In the genomic region with DNA sequence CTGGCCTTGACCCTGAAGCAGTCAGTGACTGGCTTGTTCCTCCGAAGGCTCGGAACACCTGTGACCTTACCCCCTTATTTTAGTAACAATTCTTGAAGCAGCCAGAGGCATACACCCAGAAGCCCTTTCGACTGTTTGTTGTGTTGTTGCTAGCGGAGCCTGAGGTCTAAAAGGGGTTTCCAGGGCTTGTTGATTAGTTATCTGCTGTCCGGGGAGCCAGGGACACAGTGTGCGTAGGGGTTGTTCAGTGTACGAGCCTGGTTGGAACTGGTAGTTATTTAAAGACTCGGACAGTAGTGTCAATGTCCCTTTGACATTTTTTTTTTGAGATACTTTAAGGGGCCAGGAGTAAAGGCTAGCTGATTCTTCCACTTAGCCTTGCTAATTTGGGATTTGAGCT, we compare ENCODE assay signal across 17 mouse cellular contexts.
A peak's percentile ranks its signal among the peaks of the same experiment; 100 is the strongest.
DNase-seq lines count a peak whose midpoint lies in the region; ATAC-seq lines count a peak whose summit lies in the region.
"Had no signal": no experiment of that assay in that cellular context is flagged by ENCODE, and none has a peak within 500 bp of the region (broad histone marks: within the 10 kb centered on the region; RNA-seq: fewer than 3 reads in every experiment).

No protein-coding gene starts in this region.

- H3K9ac ChIP-seq in heart, embryonic 12.5 days, result no peak overlapping the region
- H3K9ac ChIP-seq in forebrain, embryonic 16.5 days (replicated peaks; ENCODE audit: low read depth, low read length), result no peak overlapping the region
- H3K9ac ChIP-seq: embryonic facial prominence, embryonic 13.5 days; limb, embryonic 13.5 days had no signal

- no peak for ATAC-seq in heart, embryonic 12.5 days (ENCODE audit: insufficient number of reproducible peaks, low FRiP score)
- no peak for ATAC-seq in forebrain, embryonic 16.5 days
- ATAC-seq: hindbrain, embryonic 16.5 days had no signal

- H3K4me3 ChIP-seq in embryonic facial prominence, embryonic 10.5 days, result no peak overlapping the region
- no peak overlapping the region for H3K4me3 ChIP-seq in heart, embryonic 12.5 days
- no peak overlapping the region for H3K4me3 ChIP-seq in forebrain, embryonic 16.5 days (replicated peaks; ENCODE audit: low read length)
- H3K4me3 ChIP-seq: embryonic facial prominence, embryonic 13.5 days; forebrain, embryonic 10.5 days; limb, embryonic 13.5 days had no signal

- peaks cover 41% of the 10 kb centered on the region for H3K4me1 ChIP-seq in embryonic facial prominence, embryonic 10.5 days
- peaks cover 30% of the 10 kb centered on the region for H3K4me1 ChIP-seq in heart, embryonic 12.5 days (replicated peaks)
- no peaks in the 10 kb centered on the region for H3K4me1 ChIP-seq in forebrain, embryonic 16.5 days (replicated peaks; ENCODE audit: control insufficient read depth, insufficient read depth, low read length)

- H3K27ac ChIP-seq in embryonic facial prominence, embryonic 10.5 days (replicated peaks), result peak overlapping the region; percentile 55; the same call in 1 of the 2 replicates
- H3K27ac ChIP-seq in heart, embryonic 12.5 days (ENCODE audit: poor library complexity, severe bottlenecking), result peak overlapping the region; percentile 41
- no peak overlapping the region for H3K27ac ChIP-seq in forebrain, embryonic 16.5 days (ENCODE audit: low read length)
- H3K27ac ChIP-seq: embryonic facial prominence, embryonic 13.5 days; limb, embryonic 13.5 days had no signal

- 42% methylated on average over 8 of the region's 8 CpGs for WGBS in embryonic facial prominence, embryonic 10.5 days
- WGBS in heart, embryonic 12.5 days, result 21% methylated on average over 8 of the region's 8 CpGs
- WGBS in forebrain, embryonic 16.5 days, result 91% methylated on average over 8 of the region's 8 CpGs

- intact Hi-C loops in gastrocnemius, postnatal 14 days (cut with DNase I; ENCODE audit: low total_unique reads), result no loop called here

- H3K36me3 ChIP-seq in embryonic facial prominence, embryonic 10.5 days (replicated peaks), result no peaks in the 10 kb centered on the region
- no peaks in the 10 kb centered on the region for H3K36me3 ChIP-seq in heart, embryonic 12.5 days
- H3K36me3 ChIP-seq in forebrain, embryonic 16.5 days (ENCODE audit: control insufficient read depth, insufficient read depth), result no peaks in the 10 kb centered on the region
- H3K36me3 ChIP-seq: embryonic facial prominence, embryonic 13.5 days; forebrain, embryonic 10.5 days; limb, embryonic 13.5 days had no signal

- no peaks in the 10 kb centered on the region for H3K27me3 ChIP-seq in embryonic facial prominence, embryonic 10.5 days (replicated peaks; ENCODE audit: low read depth, poor library complexity, severe bottlenecking)
- H3K27me3 ChIP-seq in heart, embryonic 12.5 days (replicated peaks), result no peaks in the 10 kb centered on the region
- no peaks in the 10 kb centered on the region for H3K27me3 ChIP-seq in forebrain, embryonic 16.5 days (replicated peaks; ENCODE audit: control insufficient read depth, insufficient read depth, low read length)
- H3K27me3 ChIP-seq: embryonic facial prominence, embryonic 13.5 days; limb, embryonic 13.5 days had no signal

- DNase-seq in gastrocnemius, postnatal 25 days, result peak; percentile 56
- DNase-seq in gastrocnemius, postnatal 14 days, result no peak
- DNase-seq in embryonic facial prominence, embryonic 10.5 days (ENCODE audit: low spot score), result peak; percentile 45
- DNase-seq in heart, postnatal 4 days, result peak; percentile 62
- DNase-seq in frontal cortex, postnatal 10 days (ENCODE audit: low spot score in 2 of 2), result no peak
- no peak for DNase-seq in thymus, adult 18-20 months
- DNase-seq: adrenal gland, adult 8-10 months; cerebellum, adult 9-10 months; kidney, adult 8-10 months; right cerebral cortex, postnatal 14 days; thymus, postnatal 14 days had no signal

- peak overlapping the region; percentile 9; the same call in 1 of the 2 replicates for H3K4me2 ChIP-seq in heart, embryonic 12.5 days
- H3K4me2 ChIP-seq in forebrain, embryonic 16.5 days (ENCODE audit: low read length), result no peak overlapping the region
- H3K4me2 ChIP-seq: embryonic facial prominence, embryonic 13.5 days; limb, embryonic 13.5 days had no signal

- H3K9me3 ChIP-seq in embryonic facial prominence, embryonic 10.5 days, result no peaks in the 10 kb centered on the region
- H3K9me3 ChIP-seq in heart, embryonic 12.5 days (replicated peaks), result no peaks in the 10 kb centered on the region
- H3K9me3 ChIP-seq in forebrain, embryonic 16.5 days (ENCODE audit: control insufficient read depth, low read length), result no peaks in the 10 kb centered on the region
- H3K9me3 ChIP-seq: embryonic facial prominence, embryonic 13.5 days; forebrain, embryonic 10.5 days; limb, embryonic 13.5 days had no signal

Comparison
In these comparisons a context has a peak if more than half of its experiments do, and no peak if none do; other contexts are left out.
1. DNase-seq: peak in gastrocnemius, postnatal 25 days (single experiment), embryonic facial prominence, embryonic 10.5 days (single experiment) and heart, postnatal 4 days (single experiment); none in gastrocnemius, postnatal 14 days (single experiment), frontal cortex, postnatal 10 days (0 of 2) and thymus, adult 18-20 months (0 of 2).